Mouse (Mus musculus): ENCODE data around the gene Cdh1.

GRCm38 (mm10) chr8:106642172-106642571, 39.0 kb downstream of the Cdh1 start:
- TF ChIP-seq CTCF (IDR thresholded peaks at IDR 0.05; ENCODE audit: low read depth) (no peak), EP300 (IDR thresholded peaks at IDR 0.05; ENCODE audit: low read depth) (no peak)
